Mouse (Mus musculus): Measurements from ENCODE around the gene Pmp22. TPM values are rescaled to one million over a fixed set of nuclear protein-coding genes. Genes with fewer than 3 reads are reported as not detected.

Gene Pmp22
- total and polyA plus RNA-seq, 2 experiments, result 1.8 to 3.3 TPM

GRCm38 (mm10) chr11:63109230-63109775 lies 19.5 kb upstream of the Pmp22 start:
- Histone ChIP-seq H3K27ac (replicated peaks; ENCODE audit: insufficient read depth, low read depth, low read length) (no peak overlapping the region), H3K4me3 (ENCODE audit: insufficient read depth, low read depth, low read length) (no peak overlapping the region), H3K4me1 (ENCODE audit: control insufficient read depth, insufficient read depth, low read length) (no peaks in the 10 kb centered on the region), H3K36me3 (ENCODE audit: control insufficient read depth, insufficient read depth, low read length) (no peaks in the 10 kb centered on the region), H3K79me2 (ENCODE audit: control insufficient read depth, insufficient read depth, low read length) (no peaks in the 10 kb centered on the region), H3K27me3 (ENCODE audit: control insufficient read depth, insufficient read depth, low read length) (peaks cover 3% of the 10 kb centered on the region; the same call in 1 of the 2 replicates), H3K9ac (ENCODE audit: low read depth, low read length) (no peak overlapping the region)
- DNase-seq (ENCODE audit: extremely low read depth, low read depth, low spot score), result no peak
- TF ChIP-seq CTCF (IDR thresholded peaks at IDR 0.05; ENCODE audit: low read depth, low read length), result no peak
- TF ChIP-seq POLR2A (IDR thresholded peaks at IDR 0.05; ENCODE audit: extremely low read depth, insufficient read depth, low read length), result no peak
- WGBS, result 57% methylated on average over 1 of the region's 1 CpGs

GRCm38 (mm10) chr11:63110329-63110728 lies 18.5 kb upstream of the Pmp22 start:
- Histone ChIP-seq H3K4me1 (ENCODE audit: control insufficient read depth, insufficient read depth, low read length) (no peaks in the 10 kb centered on the region), H3K36me3 (ENCODE audit: control insufficient read depth, insufficient read depth, low read length) (no peaks in the 10 kb centered on the region), H3K79me2 (ENCODE audit: control insufficient read depth, insufficient read depth, low read length) (no peaks in the 10 kb centered on the region), H3K27ac (replicated peaks; ENCODE audit: insufficient read depth, low read depth, low read length) (no peak overlapping the region), H3K4me3 (ENCODE audit: insufficient read depth, low read depth, low read length) (no peak overlapping the region), H3K27me3 (ENCODE audit: control insufficient read depth, insufficient read depth, low read length) (peaks cover 2% of the 10 kb centered on the region; the same call in 1 of the 2 replicates), H3K9ac (ENCODE audit: low read depth, low read length) (no peak overlapping the region)
- TF ChIP-seq POLR2A (IDR thresholded peaks at IDR 0.05; ENCODE audit: extremely low read depth, insufficient read depth, low read length) (no peak), CTCF (IDR thresholded peaks at IDR 0.05; ENCODE audit: low read depth, low read length) (no peak)
- no peak for DNase-seq (ENCODE audit: extremely low read depth, low read depth, low spot score)
- 87% methylated on average over 3 of the region's 3 CpGs for whole genome bisulfite sequencing

GRCm38 (mm10) chr11:63114807-63115641 lies 13.8 kb upstream of the Pmp22 start:
- TF ChIP-seq POLR2A (IDR thresholded peaks at IDR 0.05; ENCODE audit: extremely low read depth, insufficient read depth, low read length) (no peak), CTCF (IDR thresholded peaks at IDR 0.05; ENCODE audit: low read depth, low read length) (no peak)
- no peaks in the 10 kb centered on the region for H3K4me1 ChIP-seq (ENCODE audit: control insufficient read depth, insufficient read depth, low read length)
- H3K4me3 ChIP-seq (ENCODE audit: insufficient read depth, low read depth, low read length), result no peak overlapping the region
- H3K27ac ChIP-seq (replicated peaks; ENCODE audit: insufficient read depth, low read depth, low read length), result no peak overlapping the region
- peaks cover 2% of the 10 kb centered on the region; the same call in 1 of the 2 replicates for H3K27me3 ChIP-seq (ENCODE audit: control insufficient read depth, insufficient read depth, low read length)
- 88% methylated on average over 8 of the region's 8 CpGs for WGBS
- no peak for DNase-seq (ENCODE audit: extremely low read depth, low read depth, low spot score)
- no peaks in the 10 kb centered on the region for H3K79me2 ChIP-seq (ENCODE audit: control insufficient read depth, insufficient read depth, low read length)
- no peak overlapping the region for H3K9ac ChIP-seq (ENCODE audit: low read depth, low read length)
- H3K36me3 ChIP-seq (ENCODE audit: control insufficient read depth, insufficient read depth, low read length), result no peaks in the 10 kb centered on the region

- Histone ChIP-seq H3K79me2 (ENCODE audit: control insufficient read depth, insufficient read depth, low read length) (no peaks in the 10 kb centered on the region), H3K4me3 (ENCODE audit: insufficient read depth, low read depth, low read length) (no peak overlapping the region), H3K27me3 (ENCODE audit: control insufficient read depth, insufficient read depth, low read length) (peaks cover 2% of the 10 kb centered on the region; the same call in 1 of the 2 replicates), H3K4me1 (ENCODE audit: control insufficient read depth, insufficient read depth, low read length) (no peaks in the 10 kb centered on the region), H3K27ac (replicated peaks; ENCODE audit: insufficient read depth, low read depth, low read length) (no peak overlapping the region), H3K9ac (ENCODE audit: low read depth, low read length) (no peak overlapping the region), H3K36me3 (ENCODE audit: control insufficient read depth, insufficient read depth, low read length) (no peaks in the 10 kb centered on the region)
- WGBS, result 99% methylated on average over 5 of the region's 5 CpGs
- DNase-seq (ENCODE audit: extremely low read depth, low read depth, low spot score), result no peak
- no peak for TF ChIP-seq POLR2A (IDR thresholded peaks at IDR 0.05; ENCODE audit: extremely low read depth, insufficient read depth, low read length)
- TF ChIP-seq CTCF (IDR thresholded peaks at IDR 0.05; ENCODE audit: low read depth, low read length), result no peak
These were observed 12.1 kb upstream of the Pmp22 start for GRCm38 (mm10) chr11:63116652-63117051.

- H3K4me3 ChIP-seq (ENCODE audit: insufficient read depth, low read depth, low read length), result no peak overlapping the region
- H3K27me3 ChIP-seq (ENCODE audit: control insufficient read depth, insufficient read depth, low read length), result peaks cover 2% of the 10 kb centered on the region; the same call in 1 of the 2 replicates
- H3K79me2 ChIP-seq (ENCODE audit: control insufficient read depth, insufficient read depth, low read length), result no peaks in the 10 kb centered on the region
- no peak overlapping the region for H3K9ac ChIP-seq (ENCODE audit: low read depth, low read length)
- WGBS, result 95% methylated on average over 1 of the region's 1 CpGs
- no peak overlapping the region for H3K27ac ChIP-seq (replicated peaks; ENCODE audit: insufficient read depth, low read depth, low read length)
- no peak for DNase-seq (ENCODE audit: extremely low read depth, low read depth, low spot score)
- no peaks in the 10 kb centered on the region for H3K4me1 ChIP-seq (ENCODE audit: control insufficient read depth, insufficient read depth, low read length)
- TF ChIP-seq CTCF (IDR thresholded peaks at IDR 0.05; ENCODE audit: low read depth, low read length) (no peak), POLR2A (IDR thresholded peaks at IDR 0.05; ENCODE audit: extremely low read depth, insufficient read depth, low read length) (no peak)
- H3K36me3 ChIP-seq (ENCODE audit: control insufficient read depth, insufficient read depth, low read length), result no peaks in the 10 kb centered on the region
These were observed 11.5 kb upstream of the Pmp22 start for GRCm38 (mm10) chr11:63117266-63117665.

- WGBS, result 77% methylated on average over 7 of the region's 7 CpGs
- no peaks in the 10 kb centered on the region for H3K4me1 ChIP-seq (ENCODE audit: control insufficient read depth, insufficient read depth, low read length)
- no peak overlapping the region for H3K27ac ChIP-seq (replicated peaks; ENCODE audit: insufficient read depth, low read depth, low read length)
- H3K4me3 ChIP-seq (ENCODE audit: insufficient read depth, low read depth, low read length), result no peak overlapping the region
- H3K27me3 ChIP-seq (ENCODE audit: control insufficient read depth, insufficient read depth, low read length), result no peaks in the 10 kb centered on the region; the same call in 1 of the 2 replicates
- H3K36me3 ChIP-seq (ENCODE audit: control insufficient read depth, insufficient read depth, low read length), result no peaks in the 10 kb centered on the region
- no peaks in the 10 kb centered on the region for H3K79me2 ChIP-seq (ENCODE audit: control insufficient read depth, insufficient read depth, low read length)
- DNase-seq (ENCODE audit: extremely low read depth, low read depth, low spot score), result no peak
- TF ChIP-seq CTCF (IDR thresholded peaks at IDR 0.05; ENCODE audit: low read depth, low read length) (no peak), POLR2A (IDR thresholded peaks at IDR 0.05; ENCODE audit: extremely low read depth, insufficient read depth, low read length) (no peak)
- H3K9ac ChIP-seq (ENCODE audit: low read depth, low read length), result no peak overlapping the region
These were observed 9.0 kb upstream of the Pmp22 start for GRCm38 (mm10) chr11:63119791-63120190.
